7 mouse cellular contexts compared by ENCODE assay signal in genomic region chr15:102100161-102100981, GRCm38 (mm10). TPM values are rescaled to one million over a fixed set of nuclear protein-coding genes. Genes with fewer than 3 reads are reported as not detected.
DNase-seq lines count a peak whose midpoint lies in the region; ATAC-seq and TF ChIP-seq lines count a peak whose summit lies in the region.

Gene Tns2, plus strand, starts transcription at chr15:102100413.

- H3K27me3 ChIP-seq in intestine, embryonic 15.5 days (replicated peaks), result no peaks in the 10 kb centered on the region
- peaks cover 1% of the 10 kb centered on the region for H3K27me3 ChIP-seq in limb, embryonic 10.5 days (ENCODE audit: low read depth, poor library complexity, severe bottlenecking)
- H3K27me3 ChIP-seq in midbrain, embryonic 11.5 days (ENCODE audit: control insufficient read depth, insufficient read depth, low read length), result peaks cover 22% of the 10 kb centered on the region

- no peaks in the 10 kb centered on the region for H3K9me3 ChIP-seq in intestine, embryonic 15.5 days
- H3K9me3 ChIP-seq in limb, embryonic 10.5 days (replicated peaks), result no peaks in the 10 kb centered on the region
- H3K9me3 ChIP-seq in midbrain, embryonic 11.5 days (ENCODE audit: control insufficient read depth, low read length), result no peaks in the 10 kb centered on the region

- peak within 1 kb of the TSS; percentile 91 for H3K4me2 ChIP-seq in intestine, embryonic 15.5 days (replicated peaks)
- peak within 1 kb of the TSS; percentile 63 for H3K4me2 ChIP-seq in midbrain, embryonic 11.5 days

- H3K27ac ChIP-seq in cortical plate, adult 2 months (ENCODE audit: insufficient read depth, low read length), result peak within 1 kb of the TSS; percentile 82
- H3K27ac ChIP-seq in intestine, embryonic 15.5 days, result peak within 1 kb of the TSS; percentile 97
- H3K27ac ChIP-seq in limb, embryonic 10.5 days, result peak within 1 kb of the TSS; percentile 93
- no peak within 1 kb of the TSS for H3K27ac ChIP-seq in midbrain, embryonic 11.5 days (ENCODE audit: low read depth, low read length)

- TF ChIP-seq CTCF in cortical plate, adult 2 months (IDR thresholded peaks at IDR 0.05; ENCODE audit: extremely low read depth, insufficient read depth, low read length), result no peak

- ATAC-seq in intestine, embryonic 15.5 days, result peak; percentile 76
- ATAC-seq in midbrain, embryonic 11.5 days (ENCODE audit: low FRiP score), result peak; percentile 73

- intact Hi-C loops in gastrocnemius, postnatal 36 days (cut with DNase I), result no loop called here

- peak within 1 kb of the TSS; percentile 82 for H3K9ac ChIP-seq in intestine, embryonic 15.5 days
- H3K9ac ChIP-seq in midbrain, embryonic 11.5 days (ENCODE audit: low read length), result peak within 1 kb of the TSS; percentile 61

- H3K4me3 ChIP-seq in cortical plate, adult 2 months (ENCODE audit: insufficient read depth, low read length), result peak within 1 kb of the TSS; percentile 41
- H3K4me3 ChIP-seq in intestine, embryonic 15.5 days (replicated peaks), result peak within 1 kb of the TSS; percentile 66
- H3K4me3 ChIP-seq in limb, embryonic 10.5 days, result peak within 1 kb of the TSS; percentile 62
- peak within 1 kb of the TSS; percentile 47 for H3K4me3 ChIP-seq in midbrain, embryonic 11.5 days (ENCODE audit: low read depth, low read length)

- H3K36me3 ChIP-seq in intestine, embryonic 15.5 days, result peaks cover 11% of the 10 kb centered on the region
- H3K36me3 ChIP-seq in limb, embryonic 10.5 days, result peaks cover 34% of the 10 kb centered on the region
- peaks cover 2% of the 10 kb centered on the region; the same call in 1 of the 2 replicates for H3K36me3 ChIP-seq in midbrain, embryonic 11.5 days (ENCODE audit: control insufficient read depth, insufficient read depth, low read length)

- no peak for TF ChIP-seq POLR2A in cortical plate, adult 2 months (IDR thresholded peaks at IDR 0.05; ENCODE audit: extremely low read depth, insufficient read depth, low read length)

- peak; percentile 82 for DNase-seq in adrenal gland, adult 18-20 months (ENCODE audit: low spot score in 2 of 2)
- DNase-seq in gastrocnemius, postnatal 36 days, result peak; percentile 81 to 87
- peak; percentile 75 for DNase-seq in limb, embryonic 10.5 days (ENCODE audit: low spot score)
- peak; percentile 95 for DNase-seq in midbrain, embryonic 11.5 days (ENCODE audit: low spot score, missing footprints)
- DNase-seq in skeletal muscle tissue, adult 2 months (ENCODE audit: low read depth, low spot score), result peak; percentile 81

- under 1% methylated on average over 79 of the region's 82 CpGs for WGBS in intestine, embryonic 15.5 days
- under 1% methylated on average over 77 of the region's 82 CpGs for WGBS in limb, embryonic 10.5 days
- 1% methylated on average over 38 of the region's 82 CpGs for WGBS in midbrain, embryonic 11.5 days

- H3K4me1 ChIP-seq in cortical plate, adult 2 months (ENCODE audit: control insufficient read depth, insufficient read depth, low read length), result 0 out of 2 replicates have a peak, but pooled peaks cover 9% of the 10 kb centered on the region
- H3K4me1 ChIP-seq in intestine, embryonic 15.5 days (replicated peaks), result peaks cover 65% of the 10 kb centered on the region
- peaks cover 83% of the 10 kb centered on the region for H3K4me1 ChIP-seq in limb, embryonic 10.5 days
- H3K4me1 ChIP-seq in midbrain, embryonic 11.5 days (ENCODE audit: control insufficient read depth, insufficient read depth, low read length), result peaks cover 26% of the 10 kb centered on the region

RNA-seq across cellular contexts. Expression of gene Tns2, which starts in this region (rescaled TPM):
- total RNA-seq in adrenal gland, adult 18-20 months (2021), result 10 to 100 TPM; 76.9 to 89.5 TPM
- 19.4 and 20.5 TPM in 2 replicates for polyA plus RNA-seq in cortical plate, adult 2 months (2012; rRNA removed)
- total RNA-seq in gastrocnemius, postnatal 36 days (2021), result 10 to 100 TPM; 34.7 to 36.0 TPM
- 28.2 and 31.8 TPM in 2 replicates for polyA plus RNA-seq in intestine, embryonic 15.5 days (2015; fragmentation: Nextera tagmentation; extraction: Ambion mirVana)
- 13.0 and 18.6 TPM in 2 replicates for polyA plus RNA-seq in limb, embryonic 10.5 days (2016; fragmentation: Nextera tagmentation; extraction: Ambion mirVana)
- polyA plus RNA-seq in midbrain, embryonic 11.5 days (2014; fragmentation: Nextera tagmentation; extraction: Ambion mirVana), result 7.5 TPM in 2 replicates
